Mouse (Mus musculus) embryonic facial prominence, embryonic 12.5 days (tissue): ENCODE measurements around the gene Dlg2. TPM values are rescaled to one million over a fixed set of nuclear protein-coding genes. Genes with fewer than 3 reads are reported as not detected.

Source experiments
- ATAC-seq: fragments of 200-750 bp; cut with Nextera tagmentation; 2 replicates; pipeline ENCODE4 v1.8.0; 2017; ENCODE audit not compliant: insufficient number of reproducible peaks, insufficient read depth, low FRiP score, low TSS enrichment
- H3K27ac ChIP-seq: fragments of 300-500 bp; sonication (generic); 2 replicates; pipeline ENCODE4 v1.5.1; 2016; ENCODE audit warnings: mild to moderate bottlenecking
- H3K27me3 ChIP-seq: fragments of 300-500 bp; sonication (generic); 2 replicates; pipeline ENCODE4 v1.6.1; 2016; ENCODE audit warnings: mild to moderate bottlenecking, moderate library complexity
- H3K36me3 ChIP-seq: fragments of 300-500 bp; sonication (generic); 2 replicates; pipeline ENCODE4 v1.6.1; 2016; ENCODE audit warnings: mild to moderate bottlenecking
- H3K4me1 ChIP-seq: fragments of 300-500 bp; sonication (generic); 2 replicates; pipeline ENCODE4 v1.6.1; 2016
- H3K4me2 ChIP-seq: fragments of 300-500 bp; sonication (generic); replicated peaks from 2 replicates; pipeline ENCODE4 v1.6.1; 2016; ENCODE audit warnings: mild to moderate bottlenecking, moderate library complexity
- H3K4me3 ChIP-seq: fragments of 300-500 bp; sonication (generic); 2 replicates; pipeline ENCODE4 v1.5.1; 2016; ENCODE audit warnings: mild to moderate bottlenecking
- H3K9ac ChIP-seq: fragments of 300-500 bp; sonication (generic); 2 replicates; pipeline ENCODE4 v1.6.1; 2016; ENCODE audit warnings: mild to moderate bottlenecking, moderate library complexity
- H3K9me3 ChIP-seq: fragments of 300-500 bp; sonication (generic); 2 replicates; pipeline ENCODE4 v1.6.1; 2016; ENCODE audit warnings: mild to moderate bottlenecking, moderate library complexity
- WGBS: fragments of 180-500 bp; shearing (Covaris S2); methylation state at CpG from one replicate; pipeline ENCODE4 v1.1.7; 2016; 5-methylcytosine and 5-hydroxymethylcytosine counted together
- polyA plus RNA-seq: library from polyadenylated mRNA; unstranded; fragments of >200 nt; fragmentation: Nextera tagmentation; extraction: Ambion mirVana; gene quantifications from 2 replicates; pipeline ENCODE4 v1.2.1, GENCODE M21; 2016

Gene Dlg2
- polyA plus RNA-seq, 1 experiment from 2014 or later = 11.0 TPM

- Histone ChIP-seq H3K4me2 (no peak overlapping the region), H3K4me3 (no peak overlapping the region), H3K27me3 (no peaks in the 10 kb centered on the region), H3K36me3 (no peaks in the 10 kb centered on the region), H3K9me3 (no peaks in the 10 kb centered on the region), H3K4me1 (no peaks in the 10 kb centered on the region), H3K27ac (peak overlapping the region; percentile 54; the same call in 1 of the 2 replicates), H3K9ac (no peak overlapping the region)
- WGBS = 81% methylated on average over 4 of the region's 4 CpGs
- ATAC-seq = no peak
Measured at GRCm38 (mm10) chr7:92486878-92487277, 2010.4 kb downstream of the Dlg2 start.

- Histone ChIP-seq H3K4me1 (no peaks in the 10 kb centered on the region), H3K4me3 (no peak overlapping the region), H3K36me3 (no peaks in the 10 kb centered on the region), H3K27me3 (no peaks in the 10 kb centered on the region), H3K9me3 (no peaks in the 10 kb centered on the region), H3K27ac (no peak overlapping the region), H3K4me2 (no peak overlapping the region), H3K9ac (no peak overlapping the region)
- ATAC-seq = no peak
- WGBS = 92% methylated on average over 1 of the region's 1 CpGs
Measured at GRCm38 (mm10) chr7:92492262-92492661, 2015.8 kb downstream of the Dlg2 start.

DNA sequence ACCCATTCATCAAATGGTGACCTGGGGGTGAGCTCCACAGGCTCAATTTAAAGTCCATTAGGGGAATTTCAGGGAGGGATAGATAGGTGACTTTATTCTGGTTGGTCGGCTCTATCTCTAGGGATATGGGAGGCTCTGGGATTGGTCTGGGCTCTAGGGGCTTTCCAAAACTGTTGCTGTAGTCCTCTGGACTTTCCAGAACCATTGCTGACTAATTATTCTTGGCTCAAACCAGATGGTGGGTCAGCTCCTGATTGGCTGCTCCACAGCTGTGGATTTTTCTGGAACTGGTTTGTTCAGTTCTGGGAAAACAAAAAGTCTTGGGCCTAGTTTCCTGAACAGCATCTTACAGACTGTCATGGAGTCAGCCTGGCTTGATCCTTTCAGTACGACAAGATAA lies 2017.0 kb downstream of the Dlg2 start:
- Histone ChIP-seq H3K4me3 (no peak overlapping the region), H3K4me2 (no peak overlapping the region), H3K4me1 (no peaks in the 10 kb centered on the region), H3K9ac (no peak overlapping the region), H3K9me3 (no peaks in the 10 kb centered on the region), H3K27me3 (no peaks in the 10 kb centered on the region), H3K27ac (no peak overlapping the region), H3K36me3 (no peaks in the 10 kb centered on the region)
- WGBS = 69% methylated on average over 2 of the region's 2 CpGs
- no peak for ATAC-seq

Other genes starting within 250 kb of the Dlg2 start
- gene Ccdc83, start 210.9 kb upstream of the Dlg2 start, polyA plus RNA-seq = not detected in 2 replicates
- gene Sytl2, start 174.4 kb upstream of the Dlg2 start, polyA plus RNA-seq = 7.4 and 8.9 TPM in 2 replicates
- 2.2 and 2.7 TPM in 2 replicates for gene Ccdc89, start 50.1 kb upstream of the Dlg2 start, polyA plus RNA-seq
- gene Crebzf, start 33.9 kb upstream of the Dlg2 start, polyA plus RNA-seq = 68.9 and 69.0 TPM in 2 replicates
- gene Tmem126a, start 19.4 kb upstream of the Dlg2 start, polyA plus RNA-seq = 105 and 110 TPM in 2 replicates
- 40.5 and 42.4 TPM in 2 replicates for gene Tmem126b, start 671 bp upstream of the Dlg2 start, polyA plus RNA-seq